ENCODE assay signal across 24 mouse cellular contexts in the genomic region with DNA sequence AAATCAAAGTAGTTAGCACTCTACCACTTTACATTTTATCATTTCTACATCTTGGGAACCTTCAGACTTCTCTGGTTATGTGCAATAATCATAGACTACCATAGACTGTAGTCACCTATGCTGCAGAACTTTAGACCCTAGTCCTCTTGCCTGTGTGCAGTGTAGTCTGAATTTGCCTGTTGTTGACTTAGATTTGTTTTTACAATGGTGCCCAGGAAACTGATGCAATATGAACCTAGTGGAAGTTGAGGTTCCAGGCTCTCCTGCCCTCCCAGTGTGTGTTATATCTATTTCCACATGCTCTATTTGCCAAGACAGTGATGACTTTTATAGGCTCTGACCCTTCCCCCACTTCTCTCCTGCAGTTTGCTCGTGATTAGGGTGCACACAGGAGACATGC.
"Had no signal": no experiment of that assay in that cellular context is flagged by ENCODE, and none has a peak within 500 bp of the region (broad histone marks: within the 10 kb centered on the region; RNA-seq: fewer than 3 reads in every experiment).

No protein-coding gene starts in this region.

- H3K9ac ChIP-seq: heart, embryonic 13.5 days; heart, embryonic 15.5 days; hindbrain, embryonic 13.5 days; hindbrain, embryonic 15.5 days; kidney, embryonic 15.5 days; limb, embryonic 13.5 days; limb, embryonic 15.5 days had no signal

- H3K4me2 ChIP-seq: heart, embryonic 11.5 days; heart, embryonic 13.5 days; heart, embryonic 15.5 days; hindbrain, embryonic 13.5 days; hindbrain, embryonic 15.5 days; kidney, embryonic 15.5 days; limb, embryonic 13.5 days; limb, embryonic 15.5 days had no signal

- DNase-seq: gastrocnemius, postnatal 14 days; gastrocnemius, postnatal 36 days; heart, adult 11 months; heart, adult 2 months; heart, postnatal 14 days; heart, postnatal 36 days; kidney, adult 11 months; kidney, adult 2 months; kidney, adult 9 months; kidney, postnatal 14 days; kidney, postnatal 36 days; layer of hippocampus, adult 9-11 months; layer of hippocampus, postnatal 36 days; left cerebral cortex, postnatal 4 days had no signal

- H3K4me1 ChIP-seq: heart, embryonic 13.5 days; heart, embryonic 15.5 days; hindbrain, embryonic 13.5 days; hindbrain, embryonic 15.5 days; kidney, embryonic 15.5 days; limb, embryonic 13.5 days; limb, embryonic 15.5 days had no signal

- H3K9me3 ChIP-seq: heart, embryonic 13.5 days; heart, embryonic 15.5 days; hindbrain, embryonic 13.5 days; hindbrain, embryonic 15.5 days; kidney, embryonic 15.5 days; limb, embryonic 13.5 days; limb, embryonic 15.5 days had no signal

- ATAC-seq: hindbrain, postnatal 0 days had no signal

- H3K4me3 ChIP-seq: heart, adult 2 months; heart, embryonic 13.5 days; heart, embryonic 15.5 days; hindbrain, embryonic 13.5 days; hindbrain, embryonic 15.5 days; kidney, embryonic 15.5 days; limb, embryonic 13.5 days; limb, embryonic 15.5 days had no signal

- H3K27me3 ChIP-seq: heart, embryonic 13.5 days; heart, embryonic 15.5 days; hindbrain, embryonic 13.5 days; hindbrain, embryonic 15.5 days; kidney, embryonic 15.5 days; limb, embryonic 13.5 days; limb, embryonic 15.5 days had no signal

- H3K36me3 ChIP-seq: heart, embryonic 13.5 days; heart, embryonic 15.5 days; hindbrain, embryonic 13.5 days; hindbrain, embryonic 15.5 days; kidney, embryonic 15.5 days; limb, embryonic 13.5 days; limb, embryonic 15.5 days had no signal

- H3K27ac ChIP-seq: heart, adult 2 months; heart, embryonic 13.5 days; heart, embryonic 15.5 days; hindbrain, embryonic 13.5 days; hindbrain, embryonic 15.5 days; hindbrain, postnatal 0 days; kidney, embryonic 15.5 days; kidney, postnatal 0 days; limb, embryonic 13.5 days; limb, embryonic 15.5 days had no signal
